Mouse (Mus musculus) urinary bladder, postnatal 36 days (tissue): ENCODE results near the gene Rbbp4.

ENCODE experiments used
- DNase-seq, 2 experiments: peaks; one replicate each; pipeline ENCODE4 v3.0.0; 2022; ENCODE audit warnings: low spot score in 2 of 2, mixed read lengths in 1 of 2

Gene Rbbp4

DNA sequence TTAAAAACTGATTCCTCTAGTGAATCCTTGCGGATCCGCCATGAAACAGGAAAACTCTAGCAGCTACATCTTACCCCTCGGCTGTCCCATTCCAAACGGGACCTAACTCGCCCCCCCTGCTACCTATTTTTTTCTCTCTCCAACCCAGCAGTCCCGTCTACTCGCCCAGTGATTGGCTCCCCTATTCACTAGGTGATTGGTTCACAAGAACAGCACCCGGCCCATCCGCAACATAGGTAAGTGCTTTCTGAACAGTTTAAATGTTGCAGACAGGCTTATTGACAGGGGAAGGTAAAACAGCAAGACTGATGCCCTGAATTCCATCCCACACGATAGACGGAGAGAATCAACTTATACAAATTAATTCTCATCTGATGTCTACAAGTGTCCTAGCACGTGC lies 18.0 kb upstream of the Rbbp4 start:
- no peak for DNase-seq

DNA sequence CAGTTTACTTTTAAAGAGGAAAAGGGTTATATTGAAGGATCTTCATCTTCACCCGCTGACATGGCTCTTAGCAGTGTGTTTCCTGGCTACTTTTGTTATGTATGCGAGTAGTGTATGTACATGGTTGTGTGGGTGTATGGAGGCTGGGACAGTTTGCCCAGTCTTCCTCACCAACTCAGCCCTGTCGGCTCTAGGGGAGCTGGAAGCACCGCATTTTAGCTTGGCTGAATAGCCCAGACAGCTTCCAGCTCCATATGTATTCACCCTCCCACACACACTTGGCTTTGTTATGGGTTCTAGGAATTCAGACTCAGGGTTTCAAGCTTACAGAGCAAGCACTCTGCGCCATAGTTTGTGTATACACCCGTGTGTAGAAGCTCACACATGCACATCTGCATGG lies 15.9 kb upstream of the Rbbp4 start:
- no peak for DNase-seq

DNA sequence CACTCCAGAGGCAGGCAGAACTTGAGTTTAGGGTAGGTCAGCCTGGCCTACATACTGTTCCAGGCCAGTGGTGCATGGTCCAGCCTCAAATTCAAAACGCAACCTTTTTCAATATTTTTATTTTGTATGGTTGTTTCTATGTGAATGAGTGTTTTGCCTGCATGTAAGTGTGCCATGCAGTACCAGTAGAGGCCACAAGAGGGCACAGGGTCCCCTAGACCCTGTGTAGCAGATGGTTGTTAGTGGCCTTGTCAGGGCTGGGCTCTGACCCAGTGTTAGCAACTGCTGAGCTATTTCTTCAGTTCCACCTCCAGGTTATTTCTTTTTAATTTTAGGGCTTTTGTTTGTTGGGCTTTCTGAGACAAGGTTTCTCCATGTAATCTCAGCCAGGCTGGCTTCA lies 15.5 kb upstream of the Rbbp4 start:
- peak; percentile 55 to 76 for DNase-seq

DNA sequence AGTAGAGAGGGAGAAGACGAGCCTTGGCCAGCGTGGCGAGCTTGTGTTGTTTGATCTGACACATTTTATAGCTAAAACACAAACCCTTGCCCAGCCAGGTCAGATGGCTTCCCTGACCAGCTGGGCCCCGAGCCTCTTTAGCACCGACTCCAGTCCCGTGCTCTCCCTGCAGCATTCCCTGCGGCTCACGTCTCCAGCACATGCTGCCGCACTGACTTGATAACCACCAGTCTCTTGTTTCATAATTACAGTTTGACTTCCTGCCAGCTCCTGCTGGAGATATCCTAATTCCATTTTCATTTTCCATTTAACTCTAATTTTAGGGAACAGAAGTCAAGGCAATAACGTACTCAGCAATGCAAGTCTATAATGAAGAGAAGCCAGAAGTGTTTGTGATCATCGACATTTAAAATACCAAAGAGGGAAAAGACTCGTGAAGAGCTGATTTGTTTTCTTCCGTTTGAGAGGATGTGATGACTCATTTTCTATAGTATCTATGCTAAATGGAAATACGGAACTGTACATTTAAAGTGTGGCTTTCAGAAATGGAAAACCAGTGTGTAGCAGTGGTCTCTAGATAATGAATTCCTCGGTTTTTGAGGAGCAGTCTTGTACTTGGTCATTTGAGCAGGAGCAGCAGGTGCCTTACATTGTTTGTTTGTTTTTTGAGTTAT lies 11.4 kb upstream of the Rbbp4 start:
- peak in 1 of 2 experiments; percentile 40 for DNase-seq

DNA sequence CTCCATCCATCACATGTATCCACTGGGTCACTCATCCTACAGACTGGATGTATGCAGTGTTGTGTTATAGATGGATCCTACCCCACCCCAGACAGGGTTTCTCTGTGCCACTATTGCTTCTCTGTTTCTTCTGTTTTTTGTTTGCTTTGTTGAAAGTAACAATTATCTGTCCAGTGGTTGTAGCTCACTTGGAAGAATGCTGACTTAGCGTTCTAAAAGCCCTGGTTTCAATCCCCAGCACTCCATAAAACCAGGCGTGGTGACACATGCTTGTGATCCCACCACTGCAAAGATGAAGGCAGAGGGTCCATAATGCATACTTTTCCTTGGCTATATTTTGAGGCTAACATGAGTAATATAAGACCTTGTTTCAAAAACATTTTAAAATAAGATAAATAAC lies 7.5 kb upstream of the Rbbp4 start:
- DNase-seq, result no peak

DNA sequence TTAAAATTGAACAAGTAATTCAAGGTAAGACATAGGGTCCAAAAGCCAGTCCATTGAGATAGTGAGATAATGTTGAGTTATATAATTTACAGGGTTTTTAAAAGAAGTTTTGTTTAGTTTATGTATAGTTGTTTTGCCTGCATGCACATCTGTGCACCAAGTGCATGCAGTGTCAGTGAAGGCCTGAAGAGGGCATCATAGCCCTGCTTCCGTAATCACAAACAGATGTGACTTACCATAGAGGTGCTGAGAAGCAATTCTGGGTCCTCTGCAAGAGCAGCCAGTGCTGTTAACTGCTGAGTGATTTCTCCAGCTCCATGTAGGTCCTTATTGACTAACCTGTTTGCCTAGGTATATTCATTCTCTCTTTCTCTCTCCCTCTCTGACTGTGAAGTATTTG lies 6.7 kb upstream of the Rbbp4 start:
- no peak for DNase-seq

DNA sequence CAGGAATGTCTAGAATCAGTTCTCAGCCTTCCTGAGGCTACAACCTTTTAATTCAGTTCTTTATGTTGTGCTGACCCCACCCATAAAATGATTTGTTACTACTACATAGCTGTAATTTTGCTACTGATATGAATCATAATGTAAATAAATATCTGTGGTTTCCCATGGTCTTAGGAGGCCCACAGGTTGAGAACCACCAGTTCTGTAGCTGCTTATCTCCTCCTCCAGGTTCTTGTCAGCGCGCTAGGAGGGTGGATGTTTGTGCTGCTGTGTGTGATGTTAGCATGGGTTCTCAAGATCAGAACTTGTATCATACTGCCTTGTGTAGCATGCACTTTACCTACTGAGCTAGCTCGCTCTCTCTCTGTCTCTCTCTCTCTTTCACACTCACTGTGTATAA lies 4.6 kb upstream of the Rbbp4 start:
- DNase-seq, result no peak

DNA sequence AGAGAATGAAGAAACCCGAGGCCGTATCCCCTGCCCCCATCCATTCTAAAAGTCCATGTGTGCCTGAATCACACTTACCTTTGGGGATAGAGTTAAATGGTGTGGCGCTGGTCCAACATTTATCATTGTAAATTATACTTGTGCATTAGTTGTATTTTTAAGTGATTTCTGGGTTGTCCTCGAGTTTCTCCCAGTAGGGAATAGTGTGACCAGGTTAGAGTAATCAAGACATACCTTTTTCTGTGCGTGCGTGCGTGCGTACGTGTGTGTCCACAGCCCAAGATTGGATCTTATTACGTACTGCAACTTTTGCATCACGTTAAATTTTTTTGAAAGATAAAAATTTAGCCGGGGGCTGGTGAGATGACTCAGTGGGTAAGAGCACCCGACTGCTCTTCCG lies 1.1 kb upstream of the Rbbp4 start:
- DNase-seq, result no peak

DNA sequence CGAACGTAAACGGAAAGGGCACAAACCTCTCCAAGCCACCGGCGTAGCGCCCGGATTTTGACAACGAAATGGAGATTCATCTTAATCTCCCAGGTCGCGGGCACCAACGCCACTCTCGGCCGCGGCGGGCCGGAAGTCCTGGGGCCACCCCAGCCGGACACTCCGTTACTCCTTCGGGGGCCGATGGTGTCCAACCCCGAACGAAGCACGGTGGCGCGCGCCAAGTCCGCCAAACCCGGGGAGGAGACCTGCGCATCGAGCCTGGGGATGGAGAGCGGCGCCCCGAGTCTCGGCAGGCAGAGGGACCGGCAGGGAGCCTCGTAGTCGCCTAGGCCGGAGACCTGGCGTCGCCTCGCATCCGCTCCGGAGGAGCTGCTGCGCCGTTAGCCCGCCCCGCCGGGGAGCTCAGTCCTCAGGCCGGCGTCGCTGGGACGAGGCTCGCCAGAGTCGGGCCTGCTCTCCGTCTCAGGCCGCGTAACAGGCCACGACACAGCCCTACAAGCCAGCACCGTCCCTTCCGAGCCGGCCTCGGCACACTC lies 424 bp downstream of the Rbbp4 start:
- peak in 1 of 2 experiments; percentile 57 for DNase-seq

DNA sequence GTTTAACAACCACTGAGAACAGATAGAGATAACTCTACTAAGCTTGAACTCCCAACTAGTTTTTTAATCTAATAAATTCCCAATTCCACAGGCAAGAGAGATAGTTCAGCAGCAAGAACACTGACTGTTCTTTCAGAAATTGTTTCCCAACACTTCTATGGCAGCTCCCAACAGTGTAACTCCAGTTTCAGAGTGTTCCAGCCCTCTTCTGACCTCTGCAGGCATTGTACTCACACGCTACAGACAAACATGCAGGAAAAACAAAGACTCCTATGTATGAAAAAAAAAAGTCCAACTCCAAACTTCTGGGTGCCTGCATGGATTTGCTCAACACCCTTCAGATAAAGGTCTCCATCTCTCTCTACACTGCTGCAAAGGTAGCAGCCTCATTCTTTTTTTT lies 2.3 kb downstream of the Rbbp4 start:
- DNase-seq, result no peak

DNA sequence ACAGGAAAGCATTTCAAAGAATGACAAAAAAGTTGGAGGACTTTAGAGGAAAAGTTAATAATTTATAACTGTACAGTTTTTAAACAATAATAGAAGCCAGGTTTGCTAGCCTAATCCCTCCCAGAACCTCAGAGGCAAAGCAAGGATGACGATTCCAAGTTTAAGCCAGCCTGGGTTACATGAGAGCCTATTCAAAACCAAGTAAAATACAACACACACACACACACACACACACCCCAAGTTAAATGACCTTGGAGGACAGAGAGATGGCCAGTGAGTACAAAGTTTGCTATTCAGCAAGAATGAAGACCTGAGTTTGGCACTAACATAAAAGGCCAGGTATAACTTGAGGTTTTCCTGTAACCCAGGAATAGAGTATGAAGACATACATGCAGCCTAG lies 9.0 kb downstream of the Rbbp4 start:
- DNase-seq, result no peak

DNA sequence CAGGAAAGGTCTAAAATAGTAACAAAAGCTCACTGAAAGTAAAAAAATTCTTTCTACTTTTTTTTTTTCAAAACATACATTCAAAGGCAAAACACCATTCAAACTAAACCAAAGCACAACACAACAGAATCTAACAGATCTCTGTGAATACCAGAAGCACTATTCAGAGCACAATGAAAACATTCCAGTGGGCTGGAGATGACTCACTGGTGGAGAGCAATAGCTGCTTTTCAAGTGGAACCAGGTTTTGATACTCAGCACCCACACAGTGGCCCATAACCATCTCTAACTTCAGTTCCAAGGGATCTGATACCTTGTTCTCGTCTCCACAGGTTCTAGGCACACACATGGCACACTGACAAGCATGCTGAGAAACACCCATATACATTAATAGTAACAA lies 10.4 kb downstream of the Rbbp4 start:
- DNase-seq, result peak in 1 of 2 experiments; percentile 6

DNA sequence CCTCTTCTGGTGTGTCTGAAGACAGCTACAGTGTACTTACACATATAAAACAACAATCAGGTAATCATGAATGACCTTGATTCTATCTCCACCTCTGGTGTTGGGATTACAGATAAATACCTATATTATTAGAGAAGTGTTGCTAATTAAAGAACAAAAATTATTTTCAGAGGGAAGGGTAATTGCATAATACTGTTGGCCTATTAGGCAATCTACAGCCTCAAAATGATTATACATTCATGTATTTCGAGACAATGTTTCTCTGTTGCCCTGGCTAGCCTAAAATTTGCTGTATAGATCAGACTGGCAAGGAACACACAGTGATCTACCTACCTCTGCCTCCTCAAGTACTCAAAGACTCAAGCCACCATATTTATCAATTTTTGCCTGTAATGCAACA lies 11.7 kb downstream of the Rbbp4 start:
- DNase-seq, result no peak

DNA sequence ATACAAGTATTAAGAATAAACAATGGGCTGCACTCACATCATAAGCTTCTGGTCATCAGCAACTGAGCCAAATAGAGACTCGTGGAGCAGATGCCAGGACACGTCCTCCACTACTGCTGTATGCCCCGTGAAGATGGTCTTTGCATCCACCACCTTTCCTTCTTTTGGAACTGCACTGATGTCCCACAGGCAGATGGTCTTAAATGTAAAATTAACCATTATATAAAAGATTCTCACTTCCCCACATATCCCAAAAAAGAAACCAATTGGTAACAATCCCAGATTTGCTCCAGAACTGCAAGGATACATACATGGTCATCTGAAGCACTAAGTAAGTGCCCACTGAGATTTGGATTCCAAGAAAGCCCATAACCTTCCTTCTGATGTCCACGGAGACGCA lies 13.1 kb downstream of the Rbbp4 start:
- no peak for DNase-seq

DNA sequence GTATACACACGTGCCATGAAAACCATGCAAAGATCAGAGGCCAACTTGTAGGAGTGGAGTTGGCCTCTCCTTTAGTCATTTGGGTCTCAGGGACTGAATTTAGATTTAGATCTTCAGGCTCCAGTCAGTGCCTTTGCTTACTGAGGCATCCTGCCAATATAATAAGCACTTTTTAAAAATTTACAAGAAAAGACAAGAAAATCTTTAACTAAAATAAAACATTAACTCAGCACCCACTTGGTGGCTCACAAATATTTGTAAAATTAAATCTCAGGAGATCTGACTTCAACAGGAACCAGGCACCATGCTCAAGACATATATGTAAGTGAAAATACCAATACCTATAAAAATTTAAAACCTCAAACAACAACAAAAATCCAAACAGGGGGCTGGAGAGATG lies 14.3 kb downstream of the Rbbp4 start:
- DNase-seq, result no peak

DNA sequence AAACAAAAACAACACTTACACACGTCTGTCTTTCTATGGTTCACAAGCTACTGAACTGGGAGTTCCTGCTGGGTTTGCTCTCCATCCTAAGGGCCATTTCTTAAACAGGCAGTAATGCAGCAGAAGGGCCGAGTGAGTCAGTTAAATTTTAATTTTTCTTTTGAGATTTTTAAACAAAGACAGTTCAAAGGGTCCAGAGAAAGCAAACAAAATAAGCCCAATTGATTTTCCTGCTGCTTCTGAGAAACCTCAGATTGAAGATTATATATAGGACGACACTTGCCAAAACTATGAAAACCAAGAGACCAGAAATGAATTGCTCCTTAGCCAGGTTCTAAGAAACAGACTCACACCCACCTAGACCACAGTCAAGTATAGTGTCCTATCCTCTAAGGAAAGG lies 21.3 kb downstream of the Rbbp4 start:
- no peak for DNase-seq

DNA sequence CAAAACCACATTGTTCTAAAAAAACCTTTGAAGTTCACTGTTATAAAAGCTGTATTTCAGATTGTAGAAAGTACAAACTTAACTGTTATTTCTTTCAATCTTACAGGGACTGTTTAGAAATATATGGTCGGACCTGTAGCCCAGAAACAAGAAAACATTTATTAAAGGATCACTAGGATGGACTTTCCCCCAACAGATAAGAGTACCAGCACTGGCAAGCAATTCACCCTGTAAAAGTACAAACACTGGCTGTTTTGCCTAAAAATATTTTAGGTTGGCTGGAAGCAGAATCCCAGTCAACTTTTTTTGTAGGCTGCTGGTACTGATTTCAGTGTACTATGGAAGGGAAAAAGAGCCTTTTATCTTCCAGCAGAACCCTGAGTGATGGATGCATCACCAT lies 27.2 kb downstream of the Rbbp4 start:
- no peak for DNase-seq

DNA sequence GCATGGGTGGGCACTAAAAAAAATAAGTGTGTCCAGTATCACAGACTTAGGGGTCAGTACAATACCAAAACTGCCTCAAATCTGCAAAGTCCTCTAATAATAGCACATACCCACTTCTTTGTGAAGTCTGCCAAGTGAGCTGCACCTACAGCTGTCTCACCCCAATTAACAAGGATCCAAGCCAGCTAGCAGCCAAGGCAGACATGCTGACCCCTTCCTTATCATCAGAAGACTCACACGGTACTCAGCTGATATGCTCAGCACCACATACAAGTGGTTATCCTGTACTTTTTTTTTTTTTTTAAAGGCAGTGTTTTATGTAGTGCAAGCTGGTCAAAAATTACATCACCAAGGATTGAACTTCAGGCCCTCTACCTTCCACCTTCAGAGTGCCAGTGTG lies 30.9 kb downstream of the Rbbp4 start:
- DNase-seq, result no peak

DNA sequence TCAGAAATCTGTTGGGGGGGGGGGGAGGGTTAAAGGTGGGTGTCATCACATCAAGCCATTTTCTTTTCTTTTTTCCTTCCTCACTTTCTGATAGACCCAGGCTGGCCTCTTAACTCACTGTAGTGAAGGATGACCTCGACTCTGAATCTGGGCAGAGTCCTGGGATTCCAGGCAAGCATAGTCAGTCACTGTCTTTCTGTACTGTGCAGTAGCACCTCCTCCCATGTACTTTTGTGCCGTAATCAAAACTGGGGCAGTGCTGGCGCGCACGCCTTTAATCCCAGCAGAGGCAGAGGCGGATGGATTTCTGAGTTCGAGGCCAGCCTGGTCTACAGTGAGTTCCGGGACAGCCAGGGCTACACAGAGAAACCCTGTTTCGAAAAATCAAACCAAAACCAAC lies 31.4 kb downstream of the Rbbp4 start:
- no peak for DNase-seq

DNA sequence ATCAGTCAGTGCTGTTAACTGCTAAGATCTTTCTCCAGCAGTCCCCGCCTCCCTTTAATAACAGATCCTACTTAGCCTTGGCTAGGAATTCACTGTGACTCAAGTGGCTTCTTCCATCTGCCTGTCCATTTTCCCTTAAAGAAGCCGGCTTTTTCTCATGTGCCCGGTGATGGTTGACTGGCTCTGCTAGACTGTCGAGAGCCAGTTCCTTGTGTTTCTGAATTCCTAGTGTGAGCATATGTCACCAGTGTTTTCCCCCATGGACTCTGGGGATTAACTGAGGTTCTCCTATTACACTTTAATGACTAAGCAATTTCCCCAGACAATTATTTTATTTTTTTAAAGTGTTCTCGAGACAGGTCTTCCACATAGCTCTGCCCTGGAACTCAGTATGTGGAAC lies 31.8 kb downstream of the Rbbp4 start:
- DNase-seq, result no peak

DNA sequence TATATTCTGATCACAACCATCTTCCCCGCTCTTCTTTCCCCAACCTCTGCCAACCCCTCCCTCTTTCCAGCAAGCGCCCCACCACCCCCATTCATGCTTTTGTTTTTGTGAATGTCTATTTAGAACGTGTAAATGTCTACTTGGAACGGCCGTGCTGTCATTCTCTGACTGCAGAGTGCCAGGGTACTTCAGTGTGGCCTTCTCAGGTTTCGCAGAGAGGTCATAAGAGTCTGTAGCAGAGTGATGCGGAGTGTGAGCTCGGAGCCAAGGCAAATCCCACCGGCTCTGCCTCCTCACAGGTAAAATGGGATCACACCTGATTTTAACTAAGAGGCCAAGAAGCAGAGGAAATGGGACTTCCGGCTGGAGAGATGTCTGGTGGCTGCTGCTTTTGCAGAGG lies 36.0 kb downstream of the Rbbp4 start:
- no peak for DNase-seq

DNA sequence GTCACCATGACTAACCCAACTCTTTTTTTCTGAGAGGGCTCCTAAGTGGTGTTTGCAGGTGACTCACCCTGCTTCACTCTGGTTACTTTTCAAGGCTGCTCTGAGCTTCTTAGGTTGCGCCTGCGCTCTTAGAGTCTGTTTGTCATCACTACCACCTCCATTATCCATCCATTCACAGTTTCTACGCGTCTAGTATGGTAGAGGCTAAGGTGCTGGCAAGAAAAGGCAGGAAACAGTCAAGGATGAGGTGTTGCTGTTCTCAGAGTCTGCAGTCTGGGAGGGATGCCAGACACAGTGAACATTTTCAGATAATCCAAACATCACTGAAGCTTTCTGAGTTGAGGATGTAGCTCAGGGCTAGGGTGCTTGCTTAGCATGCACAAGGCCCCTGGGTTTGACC lies 37.4 kb downstream of the Rbbp4 start:
- no peak for DNase-seq

DNA sequence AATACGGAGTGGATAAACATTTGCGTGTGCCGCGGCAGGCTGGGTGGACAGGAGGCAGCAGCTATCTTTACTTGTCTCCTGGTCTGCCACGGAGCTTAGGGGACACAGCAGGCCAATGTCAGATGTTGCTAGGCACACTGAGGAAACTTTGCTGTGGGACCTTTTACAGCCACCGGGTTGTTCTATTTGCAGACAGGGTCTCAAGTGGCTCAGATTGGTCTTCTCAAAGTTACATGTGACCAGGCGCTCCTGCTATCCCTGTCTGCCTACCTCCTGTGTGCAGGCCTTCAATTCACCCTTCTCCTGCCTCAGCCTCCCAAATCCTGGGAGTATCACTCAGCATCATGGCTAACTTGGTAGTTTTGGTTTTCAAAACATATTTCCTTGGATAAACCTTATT lies 39.1 kb downstream of the Rbbp4 start:
- DNase-seq, result no peak

DNA sequence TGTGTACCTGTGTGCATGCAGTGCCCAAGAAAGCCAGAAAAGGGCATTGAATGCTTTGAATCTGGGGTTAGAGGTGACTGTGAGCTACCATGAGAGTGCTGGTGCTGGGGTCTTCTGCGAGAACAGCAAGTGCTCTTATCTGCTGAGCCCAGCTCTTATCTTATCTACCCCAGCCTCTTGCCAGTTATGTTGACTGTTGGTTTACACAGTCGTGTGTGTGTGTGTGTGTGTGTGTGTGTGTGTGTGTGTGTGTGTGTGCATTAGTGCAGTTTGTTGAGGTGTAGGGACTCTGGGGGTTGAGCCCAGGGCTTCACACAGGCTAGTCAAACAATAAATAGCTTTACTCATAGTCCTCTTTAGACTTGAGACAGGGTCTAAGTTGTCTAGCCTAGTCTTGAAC lies 40.0 kb downstream of the Rbbp4 start:
- DNase-seq, result no peak
